Mouse (Mus musculus) thymus, adult 2 months (tissue): ENCODE measurements around the gene Ccdc142. TPM values are rescaled to one million over a fixed set of nuclear protein-coding genes. Genes with fewer than 3 reads are reported as not detected.

ENCODE experiments used
- DNase-seq: peaks from one replicate; pipeline ENCODE4 v3.0.0; 2021
- H3K27ac ChIP-seq: fragments of 200-500 bp; 2 replicates; pipeline ENCODE4 v1.5.1; 2012; ENCODE audit warnings: low read length, control low read depth; ENCODE audit not compliant: control insufficient read depth, insufficient read depth
- H3K27me3 ChIP-seq: fragments of 200-500 bp; 2 replicates; pipeline ENCODE4 v1.6.1; 2012; ENCODE audit warnings: mild to moderate bottlenecking, low read length, moderate library complexity, mixed read lengths; ENCODE audit not compliant: control insufficient read depth, insufficient read depth
- H3K36me3 ChIP-seq: fragments of 200-500 bp; 2 replicates; pipeline ENCODE4 v1.6.1; 2012; ENCODE audit warnings: mild to moderate bottlenecking, low read length, moderate library complexity; ENCODE audit not compliant: control insufficient read depth, insufficient read depth
- H3K4me1 ChIP-seq: fragments of 200-500 bp; replicated peaks from 2 replicates; pipeline ENCODE4 v1.6.1; 2012; ENCODE audit warnings: low read length; ENCODE audit not compliant: control insufficient read depth, insufficient read depth
- H3K4me3 ChIP-seq: fragments of 200-500 bp; 2 replicates; pipeline ENCODE4 v1.5.1; 2012; ENCODE audit warnings: mild to moderate bottlenecking, low read length, control low read depth, moderate library complexity; ENCODE audit not compliant: control insufficient read depth, insufficient read depth
- CTCF ChIP-seq: fragments of 200-500 bp; IDR thresholded peaks from 2 replicates; pipeline ENCODE4 v1.5.1; 2012; ENCODE audit warnings: mild to moderate bottlenecking, control low read depth, low read length, moderate library complexity, borderline replicate concordance; ENCODE audit not compliant: control insufficient read depth, poor library complexity, insufficient read depth; ENCODE audit errors: extremely low read depth
- POLR2A ChIP-seq: fragments of 200-500 bp; IDR thresholded peaks from 2 replicates; pipeline ENCODE4 v1.6.1; 2012; ENCODE audit warnings: mild to moderate bottlenecking, low read length, control low read depth, moderate library complexity; ENCODE audit not compliant: control insufficient read depth, poor library complexity, insufficient read depth; ENCODE audit errors: extremely low read depth
- WGBS: fragments of 180-500 bp; shearing (Covaris S2); methylation state at CpG from one replicate; pipeline ENCODE4 v1.1.7; 2018; 5-methylcytosine and 5-hydroxymethylcytosine counted together
- polyA plus RNA-seq: library from polyadenylated mRNA; depleted of rRNA; stranded (reverse); fragments of >200 nt; gene quantifications from 2 replicates; pipeline ENCODE4 v1.2.3, GENCODE M21; 2012

The Ccdc142 gene
- polyA plus RNA-seq, 1 experiment, result 18.9 TPM

GRCm38 (mm10) chr6:83132176-83132919, 30.9 kb downstream of the Ccdc142 start:
- DNase-seq, result no peak
- H3K36me3 ChIP-seq, result no peaks in the 10 kb centered on the region
- peaks cover 5% of the 10 kb centered on the region for H3K27me3 ChIP-seq
- no peak overlapping the region for H3K4me3 ChIP-seq
- WGBS, result 91% methylated on average over 9 of the region's 9 CpGs
- H3K4me1 ChIP-seq, result peaks cover 13% of the 10 kb centered on the region
- TF ChIP-seq CTCF (no peak), POLR2A (no peak)
- H3K27ac ChIP-seq, result no peak overlapping the region

GRCm38 (mm10) chr6:83134226-83134625, 32.8 kb downstream of the Ccdc142 start:
- WGBS, result 75% methylated on average over 3 of the region's 3 CpGs
- Histone ChIP-seq H3K27me3 (peaks cover 5% of the 10 kb centered on the region), H3K4me3 (no peak overlapping the region), H3K36me3 (no peaks in the 10 kb centered on the region), H3K4me1 (peaks cover 23% of the 10 kb centered on the region), H3K27ac (no peak overlapping the region)
- no peak for TF ChIP-seq CTCF
- DNase-seq, result no peak

- Histone ChIP-seq H3K27ac (no peak within 1 kb of the TSS), H3K27me3 (peaks cover 5% of the 10 kb centered on the region), H3K36me3 (no peaks in the 10 kb centered on the region), H3K4me1 (peaks cover 23% of the 10 kb centered on the region), H3K4me3 (peak within 1 kb of the TSS; percentile 16; the same call in 1 of the 2 replicates)
- TF ChIP-seq POLR2A, result no peak
- TF ChIP-seq CTCF, result no peak
- 88% methylated on average over 7 of the region's 7 CpGs for WGBS
- DNase-seq, result no peak
These were observed 33.6 kb downstream of the Ccdc142 start, which contains the start of gene Rtkn for GRCm38 (mm10) chr6:83134951-83135513. Rtkn (plus strand) TSS chr6:83135463.

GRCm38 (mm10) chr6:83135571-83136161, 34.3 kb downstream of the Ccdc142 start:
- H3K4me1 ChIP-seq, result peaks cover 23% of the 10 kb centered on the region
- H3K27ac ChIP-seq, result no peak overlapping the region
- DNase-seq, result no peak
- WGBS, result 35% methylated on average over 37 of the region's 37 CpGs
- TF ChIP-seq CTCF, result no peak
- no peak for TF ChIP-seq POLR2A
- no peaks in the 10 kb centered on the region for H3K36me3 ChIP-seq
- peaks cover 5% of the 10 kb centered on the region for H3K27me3 ChIP-seq
- H3K4me3 ChIP-seq, result peak overlapping the region; percentile 16; the same call in 1 of the 2 replicates

- no peaks in the 10 kb centered on the region for H3K36me3 ChIP-seq
- peaks cover 5% of the 10 kb centered on the region for H3K27me3 ChIP-seq
- no peak for TF ChIP-seq POLR2A
- no peak for TF ChIP-seq CTCF
- no peak for DNase-seq
- peaks cover 23% of the 10 kb centered on the region for H3K4me1 ChIP-seq
- no peak overlapping the region for H3K27ac ChIP-seq
- 74% methylated on average over 5 of the region's 5 CpGs for WGBS
- H3K4me3 ChIP-seq, result 0 out of 2 replicates have a peak overlapping the region, but pooled peaks have one; percentile 16
These were observed 35.0 kb downstream of the Ccdc142 start for GRCm38 (mm10) chr6:83136291-83136880.

- H3K4me3 ChIP-seq, result peak overlapping the region; percentile 41
- peak; percentile 50 for DNase-seq
- H3K27ac ChIP-seq, result no peak overlapping the region
- H3K4me1 ChIP-seq, result peaks cover 23% of the 10 kb centered on the region
- H3K27me3 ChIP-seq, result peaks cover 5% of the 10 kb centered on the region
- H3K36me3 ChIP-seq, result no peaks in the 10 kb centered on the region
- no peak for TF ChIP-seq CTCF
- no peak for TF ChIP-seq POLR2A
- 11% methylated on average over 26 of the region's 26 CpGs for WGBS
These were observed 35.6 kb downstream of the Ccdc142 start for GRCm38 (mm10) chr6:83136881-83137575.
